Mouse (Mus musculus): Measurements from ENCODE around the gene Usp15. TPM values are rescaled to one million over a fixed set of nuclear protein-coding genes. Genes with fewer than 3 reads are reported as not detected.
A peak's percentile ranks its signal among the peaks of the same experiment; 100 is the strongest.
"Not testable (repeated sequence)": the region's sequence is repeated elsewhere in the genome, so short reads cannot be mapped to it uniquely, and the experiment has no call there.

Gene Usp15
- 64.8 and 67.1 TPM in 2 replicates for polyA plus RNA-seq (2015; fragmentation: Nextera tagmentation; extraction: Ambion mirVana)

DNA sequence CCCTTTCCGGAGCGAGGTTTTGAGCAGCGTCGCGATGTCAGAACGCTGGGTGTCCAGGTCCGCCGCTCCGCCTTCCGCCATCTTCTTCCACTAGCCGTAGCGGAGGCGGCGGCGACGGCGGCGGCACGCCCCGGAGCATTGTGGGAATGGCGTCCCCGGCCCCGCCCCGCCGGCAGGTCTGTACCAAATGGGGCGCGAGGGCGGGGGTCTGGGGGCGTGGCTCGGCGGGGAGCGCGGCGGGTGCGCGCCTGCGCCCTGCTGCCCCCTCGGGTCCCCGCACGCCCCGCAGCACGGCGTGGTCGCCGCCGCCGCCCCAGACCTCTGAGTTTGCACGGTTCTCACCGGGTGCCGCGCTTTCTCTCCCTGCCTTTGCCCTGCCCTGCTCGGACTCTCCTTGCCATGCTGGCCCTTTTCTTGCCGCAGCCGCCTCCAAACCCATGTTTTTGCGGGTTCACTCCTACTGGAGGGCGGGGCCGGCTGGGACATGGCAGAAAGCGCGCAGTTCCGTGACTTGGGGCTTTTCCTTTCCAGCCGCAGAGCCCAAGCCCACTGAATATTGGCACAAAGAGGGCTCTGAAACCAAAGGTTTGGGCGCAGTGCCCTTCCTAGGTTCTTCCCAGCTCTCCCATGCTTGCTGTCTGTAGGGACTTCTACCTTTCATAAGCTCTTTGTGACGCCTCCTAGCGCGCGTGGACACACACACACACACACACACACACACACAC, at the start of gene Usp15:
Usp15 (minus strand) TSS at position 161 of the 725 bp plus-strand sequence.
- WGBS, result under 1% methylated on average over 62 of the region's 66 CpGs
- H3K9ac ChIP-seq (ENCODE audit: low read depth, low read length), result peak within 1 kb of the TSS; percentile 92
- peaks cover 7% of the 10 kb centered on the region for H3K4me1 ChIP-seq (ENCODE audit: control insufficient read depth, insufficient read depth, low read depth, low read length)
- H3K4me3 ChIP-seq (ENCODE audit: low read length), result peak within 1 kb of the TSS; percentile 90
- peak within 1 kb of the TSS; percentile 77 for H3K4me2 ChIP-seq (ENCODE audit: low read length)
- no peaks in the 10 kb centered on the region for H3K9me3 ChIP-seq (ENCODE audit: control insufficient read depth, low read length)
- peak; percentile 94 for ATAC-seq
- no peaks in the 10 kb centered on the region for H3K36me3 ChIP-seq (ENCODE audit: control insufficient read depth, insufficient read depth, low read length)
- H3K27ac ChIP-seq (ENCODE audit: low read depth, low read length), result peak within 1 kb of the TSS; percentile 97
- no peaks in the 10 kb centered on the region for H3K27me3 ChIP-seq (replicated peaks; ENCODE audit: control insufficient read depth, insufficient read depth, low read length)

DNA sequence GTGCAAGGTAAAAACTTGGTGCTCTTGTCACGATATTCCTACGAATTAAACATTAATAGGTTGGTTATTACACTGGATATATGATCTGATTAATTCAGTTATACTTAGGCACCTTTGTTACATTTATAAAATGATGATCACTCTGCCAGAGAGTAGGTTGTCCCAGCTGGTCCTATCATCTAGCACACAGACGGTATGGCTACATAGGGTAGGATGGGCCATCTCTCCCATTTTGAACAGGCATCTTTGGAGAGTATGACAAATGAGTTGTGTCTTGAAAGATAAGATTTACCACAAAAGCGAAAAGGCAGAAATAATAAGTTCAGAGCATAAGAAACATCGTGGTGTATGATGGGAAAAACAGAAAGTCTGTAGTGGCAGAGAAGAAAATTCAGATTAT, 32.6 kb upstream of the Usp15 start:
- H3K4me2 ChIP-seq (ENCODE audit: low read length), result no peak overlapping the region
- H3K4me3 ChIP-seq (ENCODE audit: low read length), result no peak overlapping the region
- H3K27ac ChIP-seq (ENCODE audit: low read depth, low read length), result no peak overlapping the region
- no peaks in the 10 kb centered on the region for H3K27me3 ChIP-seq (replicated peaks; ENCODE audit: control insufficient read depth, insufficient read depth, low read length)
- no peaks in the 10 kb centered on the region for H3K4me1 ChIP-seq (ENCODE audit: control insufficient read depth, insufficient read depth, low read depth, low read length)
- no peak overlapping the region for H3K9ac ChIP-seq (ENCODE audit: low read depth, low read length)
- 92% methylated on average over 5 of the region's 5 CpGs for WGBS
- no peak for ATAC-seq
- H3K9me3 ChIP-seq (ENCODE audit: control insufficient read depth, low read length), result no peaks in the 10 kb centered on the region
- H3K36me3 ChIP-seq (ENCODE audit: control insufficient read depth, insufficient read depth, low read length), result no peaks in the 10 kb centered on the region

DNA sequence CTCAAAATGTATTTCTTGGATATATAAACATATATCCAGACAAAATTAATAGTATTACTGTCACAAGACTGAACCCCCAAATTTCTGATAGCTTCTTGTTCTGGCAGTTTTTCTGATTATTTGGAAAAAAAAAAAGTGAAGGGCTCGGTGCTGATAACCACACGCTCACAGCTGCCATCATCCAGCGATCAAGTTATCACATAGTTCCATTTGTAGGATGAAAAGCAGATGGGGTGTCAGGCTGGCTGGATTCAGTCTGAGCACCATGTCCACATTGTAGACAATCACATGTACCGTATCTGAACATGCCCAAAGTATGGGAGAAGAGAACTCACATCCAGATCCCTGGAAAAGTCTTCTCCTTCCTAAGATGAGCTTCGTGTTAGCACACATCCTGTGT, 26.0 kb upstream of the Usp15 start:
- Histone ChIP-seq H3K27me3 (replicated peaks; ENCODE audit: control insufficient read depth, insufficient read depth, low read length) (no peaks in the 10 kb centered on the region), H3K9me3 (ENCODE audit: control insufficient read depth, low read length) (no peaks in the 10 kb centered on the region), H3K4me3 (ENCODE audit: low read length) (no peak overlapping the region), H3K36me3 (ENCODE audit: control insufficient read depth, insufficient read depth, low read length) (no peaks in the 10 kb centered on the region), H3K4me2 (ENCODE audit: low read length) (no peak overlapping the region), H3K4me1 (ENCODE audit: control insufficient read depth, insufficient read depth, low read depth, low read length) (no peaks in the 10 kb centered on the region), H3K9ac (ENCODE audit: low read depth, low read length) (no peak overlapping the region), H3K27ac (ENCODE audit: low read depth, low read length) (no peak overlapping the region)
- no peak for ATAC-seq
- WGBS, result 92% methylated on average over 5 of the region's 5 CpGs

DNA sequence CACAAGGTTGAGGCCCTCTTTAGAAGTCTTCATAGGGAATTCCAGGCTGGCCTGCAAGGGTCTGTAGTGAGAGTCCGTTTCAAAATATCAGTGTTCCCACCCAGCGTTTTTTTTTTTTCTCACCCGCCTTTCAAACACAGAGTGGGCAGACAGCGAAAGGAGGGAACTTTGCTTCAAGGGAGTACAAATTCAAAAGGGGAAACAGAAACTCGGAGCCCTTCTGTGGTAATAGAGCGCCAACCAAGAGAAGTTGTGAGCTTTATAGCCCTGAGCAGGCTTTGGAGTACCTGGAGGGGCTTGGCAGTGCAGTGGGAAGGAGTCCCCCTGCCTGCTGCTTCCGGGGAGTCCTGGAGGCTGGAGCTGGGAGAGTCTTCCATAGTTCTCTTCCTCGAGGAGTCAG, 12.7 kb upstream of the Usp15 start:
- no peak overlapping the region for H3K9ac ChIP-seq (ENCODE audit: low read depth, low read length)
- no peak overlapping the region for H3K4me3 ChIP-seq (ENCODE audit: low read length)
- H3K4me1 ChIP-seq (ENCODE audit: control insufficient read depth, insufficient read depth, low read depth, low read length), result no peaks in the 10 kb centered on the region
- ATAC-seq, result no peak
- no peaks in the 10 kb centered on the region for H3K27me3 ChIP-seq (replicated peaks; ENCODE audit: control insufficient read depth, insufficient read depth, low read length)
- H3K4me2 ChIP-seq (ENCODE audit: low read length), result no peak overlapping the region
- no peaks in the 10 kb centered on the region for H3K36me3 ChIP-seq (ENCODE audit: control insufficient read depth, insufficient read depth, low read length)
- 78% methylated on average over 8 of the region's 8 CpGs for WGBS
- H3K27ac ChIP-seq (ENCODE audit: low read depth, low read length), result no peak overlapping the region
- no peaks in the 10 kb centered on the region for H3K9me3 ChIP-seq (ENCODE audit: control insufficient read depth, low read length)

DNA sequence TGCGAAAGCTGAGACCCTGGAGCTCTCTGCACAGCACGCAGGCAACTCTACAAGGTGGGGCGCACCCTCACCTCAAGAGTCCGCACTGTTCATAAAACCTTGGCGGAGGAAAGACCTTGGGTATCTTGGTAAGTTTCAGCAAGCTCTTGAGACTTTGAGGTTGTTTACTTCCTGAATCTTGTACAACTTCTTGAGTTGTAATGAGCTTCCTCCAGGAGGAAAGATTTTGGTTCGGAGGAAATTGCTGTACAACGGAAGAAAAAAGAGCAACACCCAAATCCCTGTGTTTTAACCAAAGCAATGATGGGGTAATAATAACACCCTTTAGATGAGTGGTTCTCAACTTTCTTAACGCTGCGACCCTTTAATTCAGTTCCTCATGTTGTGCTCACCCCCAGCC, 11.5 kb upstream of the Usp15 start:
- Histone ChIP-seq H3K27me3 (replicated peaks; ENCODE audit: control insufficient read depth, insufficient read depth, low read length) (no peaks in the 10 kb centered on the region), H3K27ac (ENCODE audit: low read depth, low read length) (no peak overlapping the region), H3K4me2 (ENCODE audit: low read length) (no peak overlapping the region), H3K4me1 (ENCODE audit: control insufficient read depth, insufficient read depth, low read depth, low read length) (no peaks in the 10 kb centered on the region), H3K9ac (ENCODE audit: low read depth, low read length) (no peak overlapping the region), H3K4me3 (ENCODE audit: low read length) (no peak overlapping the region), H3K9me3 (ENCODE audit: control insufficient read depth, low read length) (no peaks in the 10 kb centered on the region), H3K36me3 (ENCODE audit: control insufficient read depth, insufficient read depth, low read length) (no peaks in the 10 kb centered on the region)
- WGBS, result 91% methylated on average over 9 of the region's 9 CpGs
- ATAC-seq, result no peak

DNA sequence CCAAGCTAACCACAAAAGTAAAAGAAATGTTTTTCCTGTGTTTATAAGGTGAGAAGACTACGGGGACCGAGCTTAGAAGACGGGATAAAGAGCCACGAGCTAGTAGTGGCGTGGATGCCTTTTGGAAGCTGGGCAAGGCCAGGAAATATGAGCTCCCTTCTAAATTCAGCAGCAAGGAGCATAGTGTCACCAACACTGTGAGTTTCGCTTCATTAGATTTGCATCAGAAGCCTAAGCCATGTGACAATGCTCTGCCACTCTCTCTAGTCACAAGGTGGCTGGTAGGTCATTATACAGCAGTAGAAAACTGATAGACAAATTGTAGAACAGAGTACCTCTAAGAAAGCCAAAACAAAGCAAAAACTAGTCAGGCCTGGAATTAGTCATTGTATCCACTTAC, 9.3 kb upstream of the Usp15 start:
- Histone ChIP-seq H3K4me1 (ENCODE audit: control insufficient read depth, insufficient read depth, low read depth, low read length) (no peaks in the 10 kb centered on the region), H3K9me3 (ENCODE audit: control insufficient read depth, low read length) (no peaks in the 10 kb centered on the region), H3K4me3 (ENCODE audit: low read length) (no peak overlapping the region), H3K36me3 (ENCODE audit: control insufficient read depth, insufficient read depth, low read length) (no peaks in the 10 kb centered on the region), H3K9ac (ENCODE audit: low read depth, low read length) (no peak overlapping the region), H3K27me3 (replicated peaks; ENCODE audit: control insufficient read depth, insufficient read depth, low read length) (no peaks in the 10 kb centered on the region), H3K4me2 (ENCODE audit: low read length) (no peak overlapping the region), H3K27ac (ENCODE audit: low read depth, low read length) (no peak overlapping the region)
- no peak for ATAC-seq
- WGBS, result 90% methylated on average over 6 of the region's 6 CpGs

DNA sequence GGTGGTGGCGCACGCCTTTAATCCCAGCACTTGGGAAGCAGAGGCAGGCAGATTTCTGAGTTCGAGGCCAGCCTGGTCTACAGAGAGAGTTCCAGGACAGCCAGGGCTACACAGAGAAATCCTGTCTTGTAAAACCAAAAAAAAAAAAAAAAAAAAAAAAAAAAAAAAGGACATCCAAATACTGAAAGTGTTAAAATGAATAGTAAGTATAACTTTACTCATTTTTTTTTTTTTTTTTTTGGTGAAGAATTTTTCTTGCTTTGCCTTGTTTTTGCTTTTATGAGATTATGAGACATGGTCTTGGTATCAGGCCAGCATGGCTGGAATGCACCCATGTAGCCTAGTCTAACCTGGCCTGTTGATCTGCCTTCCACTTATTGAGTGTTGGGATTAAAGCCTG, 8.6 kb upstream of the Usp15 start:
- not testable (repeated sequence) for ATAC-seq; H3K4me1 ChIP-seq (ENCODE audit: control insufficient read depth, insufficient read depth, low read depth, low read length)
- 85% methylated on average over 3 of the region's 3 CpGs for WGBS

DNA sequence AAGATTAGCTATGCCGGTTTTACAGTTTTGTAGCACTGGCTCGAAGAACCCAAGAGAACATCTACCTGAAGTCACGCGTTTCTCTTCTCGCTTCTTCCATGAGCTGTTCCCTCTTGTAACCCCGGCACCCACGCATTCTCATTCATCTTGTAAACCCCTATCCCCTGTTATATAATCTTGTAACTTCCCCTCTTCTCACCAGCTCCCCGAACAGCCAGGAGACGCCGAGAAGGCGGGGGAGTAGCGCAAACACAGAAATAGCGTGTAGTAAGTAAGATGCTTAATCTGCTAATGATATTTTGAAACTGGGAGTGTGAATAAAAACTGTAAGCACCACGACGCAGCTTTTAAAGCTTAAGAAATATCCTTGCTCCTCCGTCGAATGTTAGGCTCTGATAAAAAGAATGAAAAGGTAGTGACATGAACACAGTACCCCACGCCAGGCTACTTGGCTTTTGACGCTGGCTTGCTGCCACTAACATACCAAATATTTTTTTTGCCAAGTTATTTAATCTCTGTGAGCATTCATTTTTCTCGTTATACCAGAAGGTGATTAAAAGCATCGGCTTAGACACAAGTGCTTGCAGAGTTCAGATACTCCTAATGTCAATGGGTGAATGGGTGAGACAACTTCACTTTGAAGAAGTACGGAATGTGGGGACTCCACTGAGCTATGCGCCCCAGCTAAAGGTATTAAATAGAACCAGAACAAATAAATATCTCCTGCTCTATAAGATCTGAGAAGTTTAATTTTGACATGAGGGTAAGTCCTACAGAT, 5.4 kb upstream of the Usp15 start:
- Histone ChIP-seq H3K36me3 (ENCODE audit: control insufficient read depth, insufficient read depth, low read length) (no peaks in the 10 kb centered on the region), H3K9me3 (ENCODE audit: control insufficient read depth, low read length) (no peaks in the 10 kb centered on the region), H3K27me3 (replicated peaks; ENCODE audit: control insufficient read depth, insufficient read depth, low read length) (no peaks in the 10 kb centered on the region), H3K4me2 (ENCODE audit: low read length) (no peak overlapping the region), H3K4me1 (ENCODE audit: control insufficient read depth, insufficient read depth, low read depth, low read length) (no peaks in the 10 kb centered on the region; the same call in 1 of the 2 replicates), H3K9ac (ENCODE audit: low read depth, low read length) (no peak overlapping the region), H3K27ac (ENCODE audit: low read depth, low read length) (no peak overlapping the region), H3K4me3 (ENCODE audit: low read length) (no peak overlapping the region)
- ATAC-seq, result no peak
- 88% methylated on average over 23 of the region's 23 CpGs for WGBS

More for the DNA sequence above, 8.6 kb upstream of the Usp15 start:
- H3K27me3 ChIP-seq (replicated peaks; ENCODE audit: control insufficient read depth, insufficient read depth, low read length); H3K9me3 ChIP-seq (ENCODE audit: control insufficient read depth, low read length); H3K36me3 ChIP-seq (ENCODE audit: control insufficient read depth, insufficient read depth, low read length); H3K4me2 ChIP-seq (ENCODE audit: low read length); H3K4me3 ChIP-seq (ENCODE audit: low read length); H3K27ac ChIP-seq (ENCODE audit: low read depth, low read length); H3K9ac ChIP-seq (ENCODE audit: low read depth, low read length): not testable (repeated sequence)

DNA sequence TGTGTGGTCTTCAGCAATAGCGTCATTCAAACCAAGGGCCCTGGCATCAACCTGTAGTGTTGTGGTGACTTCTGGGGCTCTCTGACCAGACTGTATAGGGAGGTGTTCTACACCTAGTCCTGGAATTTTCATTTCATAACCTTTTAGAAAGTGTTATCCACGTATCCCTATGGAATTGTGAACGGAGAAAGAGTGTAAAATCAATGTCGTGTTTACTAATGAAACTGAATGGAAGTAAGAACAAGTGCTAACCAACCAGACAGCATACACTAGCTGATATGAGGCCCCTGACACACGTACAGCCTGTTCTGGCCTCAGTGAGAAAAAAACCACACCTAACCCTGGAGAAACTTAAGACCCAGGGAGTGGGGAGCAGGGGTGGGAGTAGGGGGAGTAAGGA, 4.6 kb upstream of the Usp15 start:
- H3K27me3 ChIP-seq (replicated peaks; ENCODE audit: control insufficient read depth, insufficient read depth, low read length), result no peaks in the 10 kb centered on the region
- 91% methylated on average over 5 of the region's 5 CpGs for WGBS
- H3K9me3 ChIP-seq (ENCODE audit: control insufficient read depth, low read length), result no peaks in the 10 kb centered on the region
- H3K4me1 ChIP-seq (ENCODE audit: control insufficient read depth, insufficient read depth, low read depth, low read length), result no peaks in the 10 kb centered on the region; the same call in 1 of the 2 replicates
- H3K4me3 ChIP-seq (ENCODE audit: low read length), result no peak overlapping the region
- H3K27ac ChIP-seq (ENCODE audit: low read depth, low read length), result no peak overlapping the region
- no peaks in the 10 kb centered on the region for H3K36me3 ChIP-seq (ENCODE audit: control insufficient read depth, insufficient read depth, low read length)
- H3K4me2 ChIP-seq (ENCODE audit: low read length), result no peak overlapping the region
- ATAC-seq, result no peak
- H3K9ac ChIP-seq (ENCODE audit: low read depth, low read length), result no peak overlapping the region
